Mouse (Mus musculus): ENCODE data around the gene Mup5.

GRCm38 (mm10) chr4:61829211-61829610 lies 5.8 kb downstream of the Mup5 start:
- no peak for TF ChIP-seq CTCF (IDR thresholded peaks at IDR 0.05; ENCODE audit: low read depth)
- TF ChIP-seq EP300 (IDR thresholded peaks at IDR 0.05; ENCODE audit: low read depth): no peak

Measured in liver, postnatal 0 days (tissue).